Mouse (Mus musculus) gastrocnemius, postnatal 36 days (tissue): ENCODE measurements around the gene Lbp. TPM values are rescaled to one million over a fixed set of nuclear protein-coding genes. Genes with fewer than 3 reads are reported as not detected.

Experiments
- total RNA-seq, 2 experiments: library from RNA; stranded (reverse); gene quantifications; 2 replicates each; pipeline ENCODE4 v1.2.3; 2021

Gene Lbp
- total RNA-seq, 2 experiments from 2014 or later, result 4.9 to 8.2 TPM

Other genes with a start within 250 kb of the Lbp start
- 10 to 100 TPM; 41.0 to 53.1 TPM for gene Tgm2, start 160.1 kb upstream of the Lbp start, total RNA-seq
- 1 to 10 TPM; 2.2 TPM for gene D630003M21Rik, start 77.3 kb upstream of the Lbp start, total RNA-seq
- gene Bpi, start 48.4 kb upstream of the Lbp start, total RNA-seq, result not detected
- under 1 TPM in 1 of 2 experiments, not detected in 1; 0.05 TPM for gene Snhg11, start 69.1 kb downstream of the Lbp start, total RNA-seq
- gene Ralgapb, start 103.4 kb downstream of the Lbp start, total RNA-seq, result 10 to 100 TPM; 24.1 to 25.5 TPM
- gene Adig, start 196.1 kb downstream of the Lbp start, total RNA-seq, result 1 to 10 TPM; 2.7 to 3.4 TPM
- gene Arhgap40, start 206.3 kb downstream of the Lbp start, total RNA-seq, result not detected